Mouse (Mus musculus): ENCODE results near the gene Pcsk6. TPM values are rescaled to one million over a fixed set of nuclear protein-coding genes. Genes with fewer than 3 reads are reported as not detected.
"Not testable (repeated sequence)": the region's sequence is repeated elsewhere in the genome, so short reads cannot be mapped to it uniquely, and the experiment has no call there.

The Pcsk6 gene
- total RNA-seq (2014; fragmentation: Nextera tagmentation) (not detected in 2 replicates), total RNA-seq (2017) (0.05 and 0.12 TPM in 2 replicates), polyA plus RNA-seq (2012) (not detected in 2 replicates)

GRCm38 (mm10) chr7:65861591-65862472, at the start of gene Pcsk6:
Gene Pcsk6 (plus strand): TSS chr7:65861734.
- no peak for ATAC-seq (ENCODE audit: extremely low read depth, insufficient number of reproducible peaks, low FRiP score, poor library complexity, severe bottlenecking)
- TF ChIP-seq TAL1 (conservative IDR thresholded peaks at IDR 0.05; ENCODE audit: low read depth, low read length) = no peak
- no peak for TF ChIP-seq CTCF (IDR thresholded peaks at IDR 0.05; ENCODE audit: low read depth, low read length)
- no peak for TF ChIP-seq GATA1 (IDR thresholded peaks at IDR 0.05; ENCODE audit: borderline replicate concordance, low read length)
- TF ChIP-seq POLR2AphosphoS5 (IDR thresholded peaks at IDR 0.05; ENCODE audit: insufficient replicate concordance, low read depth, low read length) = no peak
- TF ChIP-seq GATA2 (IDR thresholded peaks at IDR 0.05; ENCODE audit: borderline replicate concordance, low read depth, low read length) = no peak
- H3K27me3 ChIP-seq (ENCODE audit: insufficient read depth, low read length) = 0 out of 2 replicates have a peak, but pooled peaks cover 2% of the 10 kb centered on the region
- no peak within 1 kb of the TSS; the same call in 1 of the 2 replicates for H3K4me3 ChIP-seq (ENCODE audit: low read depth, low read length)
- no peaks in the 10 kb centered on the region for H3K4me1 ChIP-seq (ENCODE audit: insufficient read depth, low read depth, low read length)
- peaks cover 9% of the 10 kb centered on the region for H3K9me3 ChIP-seq (replicated peaks)
- DNase-seq (ENCODE audit: low spot score) = no peak
- no peaks in the 10 kb centered on the region for H3K36me3 ChIP-seq (replicated peaks)

GRCm38 (mm10) chr7:65813611-65814212, 47.8 kb upstream of the Pcsk6 start:
- H3K27me3 ChIP-seq (ENCODE audit: insufficient read depth, low read length) = no peaks in the 10 kb centered on the region
- ATAC-seq (ENCODE audit: extremely low read depth, insufficient number of reproducible peaks, low FRiP score, poor library complexity, severe bottlenecking) (no peak), DNase-seq (ENCODE audit: low spot score) (no peak)
- TF ChIP-seq GATA1 (IDR thresholded peaks at IDR 0.05; ENCODE audit: borderline replicate concordance, low read length) (no peak), GATA2 (IDR thresholded peaks at IDR 0.05; ENCODE audit: borderline replicate concordance, low read depth, low read length) (no peak), TAL1 (conservative IDR thresholded peaks at IDR 0.05; ENCODE audit: low read depth, low read length) (no peak), POLR2AphosphoS5 (IDR thresholded peaks at IDR 0.05; ENCODE audit: insufficient replicate concordance, low read depth, low read length) (no peak), CTCF (IDR thresholded peaks at IDR 0.05; ENCODE audit: low read depth, low read length) (no peak)
- no peaks in the 10 kb centered on the region for H3K36me3 ChIP-seq (replicated peaks)
- no peaks in the 10 kb centered on the region for H3K9me3 ChIP-seq (replicated peaks)
- no peaks in the 10 kb centered on the region for H3K4me1 ChIP-seq (ENCODE audit: insufficient read depth, low read depth, low read length)
- H3K4me3 ChIP-seq (ENCODE audit: low read depth, low read length) = no peak overlapping the region

- Histone ChIP-seq H3K4me3 (ENCODE audit: low read depth, low read length) (no peak overlapping the region), H3K4me1 (ENCODE audit: insufficient read depth, low read depth, low read length) (no peaks in the 10 kb centered on the region), H3K9me3 (replicated peaks) (no peaks in the 10 kb centered on the region), H3K36me3 (replicated peaks) (no peaks in the 10 kb centered on the region), H3K27me3 (ENCODE audit: insufficient read depth, low read length) (no peaks in the 10 kb centered on the region)
- no peak for ATAC-seq (ENCODE audit: extremely low read depth, insufficient number of reproducible peaks, low FRiP score, poor library complexity, severe bottlenecking)
- DNase-seq (ENCODE audit: low spot score) = no peak
- TF ChIP-seq POLR2AphosphoS5 (IDR thresholded peaks at IDR 0.05; ENCODE audit: insufficient replicate concordance, low read depth, low read length) (no peak), GATA1 (IDR thresholded peaks at IDR 0.05; ENCODE audit: borderline replicate concordance, low read length) (no peak), TAL1 (conservative IDR thresholded peaks at IDR 0.05; ENCODE audit: low read depth, low read length) (no peak), CTCF (IDR thresholded peaks at IDR 0.05; ENCODE audit: low read depth, low read length) (no peak), GATA2 (IDR thresholded peaks at IDR 0.05; ENCODE audit: borderline replicate concordance, low read depth, low read length) (no peak)
These were observed 44.0 kb upstream of the Pcsk6 start for GRCm38 (mm10) chr7:65817564-65817963.

GRCm38 (mm10) chr7:65820391-65820790, 41.1 kb upstream of the Pcsk6 start:
- no peak for ATAC-seq (ENCODE audit: extremely low read depth, insufficient number of reproducible peaks, low FRiP score, poor library complexity, severe bottlenecking)
- TF ChIP-seq GATA2 (IDR thresholded peaks at IDR 0.05; ENCODE audit: borderline replicate concordance, low read depth, low read length) (no peak), GATA1 (IDR thresholded peaks at IDR 0.05; ENCODE audit: borderline replicate concordance, low read length) (no peak), CTCF (IDR thresholded peaks at IDR 0.05; ENCODE audit: low read depth, low read length) (no peak)
- no peaks in the 10 kb centered on the region for H3K27me3 ChIP-seq (ENCODE audit: insufficient read depth, low read length)
- H3K4me1 ChIP-seq (ENCODE audit: insufficient read depth, low read depth, low read length) = no peaks in the 10 kb centered on the region
- H3K9me3 ChIP-seq (replicated peaks) = no peaks in the 10 kb centered on the region
- H3K4me3 ChIP-seq (ENCODE audit: low read depth, low read length) = no peak overlapping the region
- no peaks in the 10 kb centered on the region for H3K36me3 ChIP-seq (replicated peaks)
- DNase-seq (ENCODE audit: low spot score) = no peak

GRCm38 (mm10) chr7:65821901-65822300, 39.6 kb upstream of the Pcsk6 start:
- not testable (repeated sequence) for H3K4me3 ChIP-seq (ENCODE audit: low read depth, low read length); H3K36me3 ChIP-seq (replicated peaks); ATAC-seq (ENCODE audit: extremely low read depth, insufficient number of reproducible peaks, low FRiP score, poor library complexity, severe bottlenecking); DNase-seq (ENCODE audit: low spot score); H3K9me3 ChIP-seq (replicated peaks); H3K27me3 ChIP-seq (ENCODE audit: insufficient read depth, low read length); H3K4me1 ChIP-seq (ENCODE audit: insufficient read depth, low read depth, low read length)

- Histone ChIP-seq H3K4me3 (ENCODE audit: low read depth, low read length) (no peak overlapping the region), H3K9me3 (replicated peaks) (no peaks in the 10 kb centered on the region), H3K36me3 (replicated peaks) (no peaks in the 10 kb centered on the region), H3K27me3 (ENCODE audit: insufficient read depth, low read length) (no peaks in the 10 kb centered on the region), H3K4me1 (ENCODE audit: insufficient read depth, low read depth, low read length) (no peaks in the 10 kb centered on the region)
- TF ChIP-seq CTCF (IDR thresholded peaks at IDR 0.05; ENCODE audit: low read depth, low read length) (no peak), TAL1 (conservative IDR thresholded peaks at IDR 0.05; ENCODE audit: low read depth, low read length) (no peak), GATA1 (IDR thresholded peaks at IDR 0.05; ENCODE audit: borderline replicate concordance, low read length) (no peak), GATA2 (IDR thresholded peaks at IDR 0.05; ENCODE audit: borderline replicate concordance, low read depth, low read length) (no peak)
- DNase-seq (ENCODE audit: low spot score) = no peak
- ATAC-seq (ENCODE audit: extremely low read depth, insufficient number of reproducible peaks, low FRiP score, poor library complexity, severe bottlenecking) = no peak
These were observed 38.9 kb upstream of the Pcsk6 start for GRCm38 (mm10) chr7:65822506-65823119.
